Mouse (Mus musculus): ENCODE data around the gene Stab1. TPM values are rescaled to one million over a fixed set of nuclear protein-coding genes. Genes with fewer than 3 reads are reported as not detected.
A peak's percentile ranks its signal among the peaks of the same experiment; 100 is the strongest.

Stab1 gene
- polyA plus RNA-seq, 1 experiment: 0.57 TPM

GRCm38 (mm10) chr14:31212499-31212898 is 44.1 kb upstream of the Stab1 start:
- Histone ChIP-seq H3K4me3 (ENCODE audit: low read depth, low read length) (no peak overlapping the region), H3K27me3 (ENCODE audit: control insufficient read depth, insufficient read depth, low read length, poor library complexity, severe bottlenecking) (no peaks in the 10 kb centered on the region), H3K9ac (ENCODE audit: low read depth, poor library complexity, severe bottlenecking) (no peak overlapping the region), H3K27ac (ENCODE audit: insufficient read depth, low read length) (no peak overlapping the region), H3K4me1 (ENCODE audit: control insufficient read depth, insufficient read depth, low read length) (no peaks in the 10 kb centered on the region), H3K9me3 (replicated peaks; ENCODE audit: control insufficient read depth, insufficient read depth, low read length, poor library complexity, severe bottlenecking) (no peaks in the 10 kb centered on the region), H3K36me3 (ENCODE audit: control insufficient read depth, insufficient read depth, low read length, poor library complexity, severe bottlenecking) (no peaks in the 10 kb centered on the region)
- TF ChIP-seq POLR2A (IDR thresholded peaks at IDR 0.05; ENCODE audit: insufficient read depth, low read length) (no peak), CTCF (IDR thresholded peaks at IDR 0.05; ENCODE audit: low read depth, low read length) (no peak), EP300 (IDR thresholded peaks at IDR 0.05; ENCODE audit: insufficient read depth, low read depth, low read length) (no peak)

- TF ChIP-seq EP300 (IDR thresholded peaks at IDR 0.05; ENCODE audit: insufficient read depth, low read depth, low read length): no peak
- no peak for TF ChIP-seq CTCF (IDR thresholded peaks at IDR 0.05; ENCODE audit: low read depth, low read length)
- no peak for TF ChIP-seq POLR2A (IDR thresholded peaks at IDR 0.05; ENCODE audit: insufficient read depth, low read length)
- Histone ChIP-seq H3K27ac (ENCODE audit: insufficient read depth, low read length) (no peak overlapping the region), H3K4me1 (ENCODE audit: control insufficient read depth, insufficient read depth, low read length) (no peaks in the 10 kb centered on the region), H3K4me3 (ENCODE audit: low read depth, low read length) (no peak overlapping the region), H3K9me3 (replicated peaks; ENCODE audit: control insufficient read depth, insufficient read depth, low read length, poor library complexity, severe bottlenecking) (no peaks in the 10 kb centered on the region), H3K36me3 (ENCODE audit: control insufficient read depth, insufficient read depth, low read length, poor library complexity, severe bottlenecking) (no peaks in the 10 kb centered on the region), H3K27me3 (ENCODE audit: control insufficient read depth, insufficient read depth, low read length, poor library complexity, severe bottlenecking) (no peaks in the 10 kb centered on the region), H3K9ac (ENCODE audit: low read depth, poor library complexity, severe bottlenecking) (no peak overlapping the region)
These were observed 43.4 kb upstream of the Stab1 start for GRCm38 (mm10) chr14:31211854-31212253.

- Histone ChIP-seq H3K27me3 (ENCODE audit: control insufficient read depth, insufficient read depth, low read length, poor library complexity, severe bottlenecking) (no peaks in the 10 kb centered on the region), H3K27ac (ENCODE audit: insufficient read depth, low read length) (no peak overlapping the region), H3K9ac (ENCODE audit: low read depth, poor library complexity, severe bottlenecking) (no peak overlapping the region), H3K4me3 (ENCODE audit: low read depth, low read length) (no peak overlapping the region), H3K36me3 (ENCODE audit: control insufficient read depth, insufficient read depth, low read length, poor library complexity, severe bottlenecking) (no peaks in the 10 kb centered on the region), H3K9me3 (replicated peaks; ENCODE audit: control insufficient read depth, insufficient read depth, low read length, poor library complexity, severe bottlenecking) (no peaks in the 10 kb centered on the region), H3K4me1 (ENCODE audit: control insufficient read depth, insufficient read depth, low read length) (peaks cover 3% of the 10 kb centered on the region)
- TF ChIP-seq CTCF (IDR thresholded peaks at IDR 0.05; ENCODE audit: low read depth, low read length) (no peak), POLR2A (IDR thresholded peaks at IDR 0.05; ENCODE audit: insufficient read depth, low read length) (no peak), EP300 (IDR thresholded peaks at IDR 0.05; ENCODE audit: insufficient read depth, low read depth, low read length) (no peak)
These were observed 40.7 kb upstream of the Stab1 start for GRCm38 (mm10) chr14:31209133-31209557.

- TF ChIP-seq POLR2A (IDR thresholded peaks at IDR 0.05; ENCODE audit: insufficient read depth, low read length): no peak
- TF ChIP-seq CTCF (IDR thresholded peaks at IDR 0.05; ENCODE audit: low read depth, low read length): no peak
- TF ChIP-seq EP300 (IDR thresholded peaks at IDR 0.05; ENCODE audit: insufficient read depth, low read depth, low read length): no peak
- H3K9me3 ChIP-seq (replicated peaks; ENCODE audit: control insufficient read depth, insufficient read depth, low read length, poor library complexity, severe bottlenecking): no peaks in the 10 kb centered on the region
- H3K36me3 ChIP-seq (ENCODE audit: control insufficient read depth, insufficient read depth, low read length, poor library complexity, severe bottlenecking): peaks cover 8% of the 10 kb centered on the region
- H3K27ac ChIP-seq (ENCODE audit: insufficient read depth, low read length): no peak within 1 kb of the TSS
- H3K4me3 ChIP-seq (ENCODE audit: low read depth, low read length): 0 out of 2 replicates have a peak within 1 kb of the TSS, but pooled peaks have one; percentile 61
- H3K9ac ChIP-seq (ENCODE audit: low read depth, poor library complexity, severe bottlenecking): no peak within 1 kb of the TSS
- no peaks in the 10 kb centered on the region for H3K27me3 ChIP-seq (ENCODE audit: control insufficient read depth, insufficient read depth, low read length, poor library complexity, severe bottlenecking)
- peaks cover 3% of the 10 kb centered on the region for H3K4me1 ChIP-seq (ENCODE audit: control insufficient read depth, insufficient read depth, low read length)
These were observed 39.6 kb upstream of the Stab1 start, which contains the start of gene Tnnc1 for GRCm38 (mm10) chr14:31208084-31208483. TSS of gene Tnnc1 (plus strand) at chr14:31208312.

GRCm38 (mm10) chr14:31207070-31207830 is 38.8 kb upstream of the Stab1 start:
- H3K9ac ChIP-seq (ENCODE audit: low read depth, poor library complexity, severe bottlenecking): no peak overlapping the region; the same call in 1 of the 2 replicates
- no peaks in the 10 kb centered on the region for H3K27me3 ChIP-seq (ENCODE audit: control insufficient read depth, insufficient read depth, low read length, poor library complexity, severe bottlenecking)
- TF ChIP-seq CTCF (IDR thresholded peaks at IDR 0.05; ENCODE audit: low read depth, low read length): no peak
- TF ChIP-seq POLR2A (IDR thresholded peaks at IDR 0.05; ENCODE audit: insufficient read depth, low read length): no peak
- no peak for TF ChIP-seq EP300 (IDR thresholded peaks at IDR 0.05; ENCODE audit: insufficient read depth, low read depth, low read length)
- H3K4me3 ChIP-seq (ENCODE audit: low read depth, low read length): peak overlapping the region; percentile 61
- peaks cover 15% of the 10 kb centered on the region for H3K36me3 ChIP-seq (ENCODE audit: control insufficient read depth, insufficient read depth, low read length, poor library complexity, severe bottlenecking)
- no peak overlapping the region for H3K27ac ChIP-seq (ENCODE audit: insufficient read depth, low read length)
- H3K4me1 ChIP-seq (ENCODE audit: control insufficient read depth, insufficient read depth, low read length): peaks cover 3% of the 10 kb centered on the region
- H3K9me3 ChIP-seq (replicated peaks; ENCODE audit: control insufficient read depth, insufficient read depth, low read length, poor library complexity, severe bottlenecking): no peaks in the 10 kb centered on the region

GRCm38 (mm10) chr14:31206472-31206981 is 38.1 kb upstream of the Stab1 start:
- Histone ChIP-seq H3K27me3 (ENCODE audit: control insufficient read depth, insufficient read depth, low read length, poor library complexity, severe bottlenecking) (no peaks in the 10 kb centered on the region), H3K4me1 (ENCODE audit: control insufficient read depth, insufficient read depth, low read length) (peaks cover 3% of the 10 kb centered on the region), H3K27ac (ENCODE audit: insufficient read depth, low read length) (no peak overlapping the region), H3K36me3 (ENCODE audit: control insufficient read depth, insufficient read depth, low read length, poor library complexity, severe bottlenecking) (peaks cover 23% of the 10 kb centered on the region), H3K4me3 (ENCODE audit: low read depth, low read length) (peak overlapping the region; percentile 98), H3K9me3 (replicated peaks; ENCODE audit: control insufficient read depth, insufficient read depth, low read length, poor library complexity, severe bottlenecking) (no peaks in the 10 kb centered on the region), H3K9ac (ENCODE audit: low read depth, poor library complexity, severe bottlenecking) (peak overlapping the region; percentile 96)
- TF ChIP-seq CTCF (IDR thresholded peaks at IDR 0.05; ENCODE audit: low read depth, low read length) (no peak), EP300 (IDR thresholded peaks at IDR 0.05; ENCODE audit: insufficient read depth, low read depth, low read length) (no peak), POLR2A (IDR thresholded peaks at IDR 0.05; ENCODE audit: insufficient read depth, low read length) (peak; percentile 9)
